Mouse (Mus musculus) brain, embryonic 14.5 days (tissue): ENCODE results near the gene Srprb. TPM values are rescaled to one million over a fixed set of nuclear protein-coding genes. Genes with fewer than 3 reads are reported as not detected.
A peak's percentile ranks its signal among the peaks of the same experiment; 100 is the strongest.

Experiments used
- DNase-seq: peaks from one replicate; pipeline ENCODE4 v3.0.0-alpha.2; 2011; ENCODE audit warnings: low read depth
- CTCF ChIP-seq: fragments of 200-500 bp; IDR thresholded peaks from 2 replicates; pipeline ENCODE4 v1.5.1; 2012; ENCODE audit warnings: inconsistent platforms, mild to moderate bottlenecking, moderate library complexity, borderline replicate concordance; ENCODE audit not compliant: insufficient read depth, insufficient read length; ENCODE audit errors: extremely low read depth
- POLR2A ChIP-seq: fragments of 200-500 bp; IDR thresholded peaks from 2 replicates; pipeline ENCODE4 v1.6.1; 2012; ENCODE audit warnings: mild to moderate bottlenecking, inconsistent platforms, borderline replicate concordance; ENCODE audit not compliant: poor library complexity, insufficient read depth, insufficient read length, severe bottlenecking; ENCODE audit errors: extremely low read depth
- polyA plus RNA-seq: library from polyadenylated mRNA; depleted of rRNA; stranded (reverse); fragments of >200 nt; gene quantifications from 2 replicates; pipeline ENCODE4 v1.2.3, GENCODE M21; 2012; rRNA removed

Srprb gene
- polyA plus RNA-seq, 1 experiment = 58.0 TPM

DNA sequence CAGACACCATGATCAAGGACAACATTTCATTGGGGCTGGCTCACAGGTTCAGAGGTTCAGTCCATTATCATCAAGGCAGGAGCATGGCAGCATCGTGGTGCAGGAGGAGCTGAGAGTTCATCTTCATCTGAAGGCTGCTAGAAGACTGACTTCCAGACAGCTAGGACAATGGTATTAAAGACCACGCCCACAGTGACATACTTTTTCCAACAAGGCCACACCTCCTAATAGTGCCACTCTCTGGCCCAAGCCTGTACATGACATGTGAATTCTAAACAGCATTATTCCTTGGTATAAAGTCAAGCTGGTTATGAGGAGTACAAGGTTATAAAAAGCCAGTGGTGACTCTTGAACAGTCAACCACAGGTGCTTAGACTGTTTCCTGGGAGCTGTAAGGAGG, 47.4 kb downstream of the Srprb start:
- TF ChIP-seq POLR2A (no peak), CTCF (no peak)
- DNase-seq = no peak

DNA sequence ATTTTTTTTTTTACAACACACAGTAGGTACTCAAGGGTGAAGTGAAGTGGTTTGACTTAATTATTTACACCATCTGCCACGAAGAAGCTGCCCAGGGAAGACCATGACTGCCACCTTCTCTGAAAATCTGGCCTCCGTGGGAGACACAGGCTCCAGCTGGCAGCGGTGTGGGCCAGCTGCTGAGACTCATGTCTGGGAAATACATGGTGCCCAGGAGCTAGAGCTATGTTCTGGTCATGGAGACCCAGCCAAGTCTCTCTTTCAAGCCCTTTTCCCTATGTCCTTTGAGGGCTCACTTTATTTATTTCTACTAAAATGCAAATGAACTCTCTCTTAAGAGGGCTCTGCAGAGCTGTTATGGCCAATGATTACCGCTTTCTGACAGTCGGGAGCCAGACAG, 48.7 kb downstream of the Srprb start:
- DNase-seq = peak; percentile 65

DNA sequence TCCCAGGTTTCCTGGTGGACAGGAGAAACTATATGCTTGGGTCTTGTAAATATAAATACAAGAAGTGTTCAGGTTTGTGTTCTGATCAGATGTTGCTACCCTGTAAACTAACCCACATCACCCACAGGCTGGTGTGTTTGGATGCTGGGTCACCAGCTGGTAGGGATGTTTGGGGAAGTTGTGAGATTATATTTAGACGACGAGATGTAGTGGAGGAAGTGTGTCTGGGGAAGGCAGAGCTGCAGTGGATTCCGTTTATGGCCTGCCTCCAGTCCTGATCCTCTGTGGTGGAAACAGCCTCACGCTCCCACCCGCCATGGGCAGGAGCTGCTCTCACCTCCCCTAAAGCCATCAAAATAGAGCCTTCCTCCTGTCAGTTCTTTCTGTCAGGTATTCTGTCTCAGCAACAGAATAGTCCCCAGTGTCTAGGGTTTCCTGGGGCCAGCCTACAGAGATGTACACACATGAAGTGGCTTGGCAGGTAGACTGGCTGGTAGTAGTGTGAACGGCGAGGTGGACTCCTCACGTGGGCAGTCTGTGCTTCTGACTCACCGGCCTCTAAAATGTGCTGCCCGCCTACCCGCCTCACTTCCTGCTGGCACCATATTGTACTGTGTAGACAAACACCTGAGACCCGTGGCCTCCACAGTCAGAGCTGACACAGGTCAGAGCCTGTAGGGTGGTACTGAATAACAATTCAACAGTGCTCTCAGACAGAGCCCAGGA, 52.7 kb downstream of the Srprb start:
- TF ChIP-seq POLR2A = no peak
- TF ChIP-seq CTCF = no peak
- DNase-seq = no peak

More for the DNA sequence above, 48.7 kb downstream of the Srprb start:
- TF ChIP-seq CTCF (no peak), POLR2A (no peak)

DNA sequence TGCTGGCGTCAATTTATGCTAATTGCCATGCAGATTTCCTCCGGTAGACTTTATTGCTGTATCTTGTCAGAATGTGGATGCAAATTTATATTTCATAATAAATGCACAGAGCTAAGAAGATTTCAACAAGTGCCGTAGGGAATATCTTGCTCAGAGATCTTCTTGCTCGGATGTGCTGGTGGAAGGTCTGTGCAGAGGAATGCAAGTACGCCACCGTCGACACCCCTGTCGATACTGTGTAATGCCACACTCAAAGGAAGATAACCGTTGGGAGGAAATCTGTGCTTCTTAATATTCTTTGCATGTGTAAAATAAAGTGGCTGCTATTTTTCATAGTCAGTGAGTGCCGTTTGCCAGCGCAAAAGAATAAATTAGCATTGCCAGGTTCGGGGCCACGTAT, 54.8 kb downstream of the Srprb start:
- no peak for DNase-seq
- no peak for TF ChIP-seq POLR2A
- no peak for TF ChIP-seq CTCF

DNA sequence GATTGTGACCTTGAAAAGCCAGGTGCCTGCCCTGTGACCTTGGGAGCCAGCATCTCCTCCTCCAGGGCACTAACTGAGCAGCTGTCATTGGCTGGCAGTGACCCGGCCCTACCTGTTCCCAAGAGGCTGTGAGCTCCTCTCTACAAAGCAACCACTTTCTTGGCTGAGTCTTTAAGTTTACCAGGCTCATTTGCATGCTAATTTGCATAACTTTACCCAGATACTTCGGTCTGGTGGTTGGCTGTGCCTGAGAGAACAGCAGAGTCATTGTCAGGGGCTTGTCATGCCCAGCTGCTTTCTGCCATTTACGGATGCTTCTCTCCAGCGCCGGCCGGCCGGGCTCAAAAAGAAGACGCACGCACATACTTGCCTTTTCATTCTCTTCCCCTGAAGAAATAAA, 55.2 kb downstream of the Srprb start:
- TF ChIP-seq POLR2A (no peak), CTCF (no peak)
- peak; percentile 94 for DNase-seq

DNA sequence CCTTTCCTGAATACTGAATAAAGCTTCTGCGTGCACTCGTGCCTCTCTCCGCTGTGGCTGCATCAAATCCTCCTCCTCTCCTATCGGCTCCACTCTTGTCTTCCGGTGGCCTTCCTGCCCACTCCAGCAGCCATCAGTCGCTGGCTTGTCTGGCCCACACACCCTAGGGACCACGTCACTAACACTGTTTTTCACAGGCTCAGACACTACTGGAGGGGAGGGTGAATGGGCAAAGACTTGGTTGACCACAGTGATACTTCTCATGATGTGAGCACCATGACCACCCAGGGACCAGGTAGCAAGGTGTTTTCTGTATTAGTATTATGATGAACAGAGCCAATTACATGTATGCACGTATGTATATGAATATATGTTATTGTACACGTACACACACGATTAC, 55.7 kb downstream of the Srprb start:
- DNase-seq = no peak
- no peak for TF ChIP-seq POLR2A
- no peak for TF ChIP-seq CTCF

DNA sequence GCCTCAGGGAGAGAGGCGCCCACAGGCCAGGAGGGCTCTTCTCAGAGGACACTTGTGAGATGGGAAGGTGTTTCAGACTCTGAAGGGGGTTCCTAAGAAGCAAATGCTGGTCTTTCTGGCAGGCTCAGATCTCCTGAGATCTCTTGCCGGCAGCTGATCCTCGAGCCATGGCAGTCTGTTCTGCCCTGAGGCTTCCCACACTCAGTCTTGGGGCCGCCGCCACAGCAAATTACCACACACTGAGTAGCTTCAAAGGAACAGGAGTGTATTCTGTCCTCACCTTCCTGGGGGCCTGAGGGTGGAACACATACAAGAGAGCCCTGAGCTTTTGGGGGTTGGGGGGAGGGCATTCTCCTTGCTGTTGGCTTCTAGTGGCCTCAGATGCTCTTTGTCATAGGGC, 56.6 kb downstream of the Srprb start:
- DNase-seq = peak; percentile 54

DNA sequence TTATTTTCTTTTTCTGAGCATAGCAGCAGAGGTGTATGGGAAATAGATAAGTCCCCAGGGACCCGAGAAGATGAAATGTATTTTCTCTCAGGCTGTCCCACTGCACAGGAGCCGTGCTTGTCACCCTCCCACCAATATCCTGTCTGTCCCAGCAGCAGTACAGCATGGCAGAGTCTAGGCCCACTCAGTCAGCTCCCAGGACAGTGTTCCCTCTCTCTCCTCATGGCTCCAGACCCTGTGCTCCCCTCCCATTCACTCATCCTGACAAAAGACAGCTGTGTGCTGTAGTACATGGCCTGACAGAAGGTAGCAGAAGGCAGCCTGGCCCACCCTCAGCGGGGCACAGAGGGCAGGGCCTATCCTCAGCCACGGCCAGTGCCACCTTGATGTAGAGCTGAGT, 58.1 kb downstream of the Srprb start:
- DNase-seq = no peak
- no peak for TF ChIP-seq CTCF
- no peak for TF ChIP-seq POLR2A

More for the DNA sequence above, 56.6 kb downstream of the Srprb start:
- no peak for TF ChIP-seq CTCF
- no peak for TF ChIP-seq POLR2A

DNA sequence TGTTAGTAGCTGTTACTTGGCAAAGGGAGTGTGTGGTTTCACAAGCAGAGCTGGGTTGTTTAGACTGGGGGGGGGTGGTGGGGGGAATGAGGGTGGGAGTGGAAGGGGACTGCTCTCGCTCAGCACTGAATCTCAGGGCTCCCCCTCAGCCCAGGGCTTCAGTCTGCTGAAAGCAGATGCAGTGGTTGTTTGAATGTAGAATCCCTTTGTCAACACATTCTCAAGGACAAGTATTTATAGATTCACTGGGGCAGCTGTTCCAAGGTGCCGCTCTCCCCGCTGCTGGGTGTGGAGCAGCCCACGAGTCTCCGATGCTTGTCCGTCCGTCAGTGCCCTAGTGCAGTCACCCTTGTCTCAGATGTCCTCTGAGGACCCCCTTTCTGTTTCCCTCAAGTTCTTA, 60.7 kb downstream of the Srprb start:
- TF ChIP-seq CTCF (no peak), POLR2A (no peak)
- DNase-seq = no peak

DNA sequence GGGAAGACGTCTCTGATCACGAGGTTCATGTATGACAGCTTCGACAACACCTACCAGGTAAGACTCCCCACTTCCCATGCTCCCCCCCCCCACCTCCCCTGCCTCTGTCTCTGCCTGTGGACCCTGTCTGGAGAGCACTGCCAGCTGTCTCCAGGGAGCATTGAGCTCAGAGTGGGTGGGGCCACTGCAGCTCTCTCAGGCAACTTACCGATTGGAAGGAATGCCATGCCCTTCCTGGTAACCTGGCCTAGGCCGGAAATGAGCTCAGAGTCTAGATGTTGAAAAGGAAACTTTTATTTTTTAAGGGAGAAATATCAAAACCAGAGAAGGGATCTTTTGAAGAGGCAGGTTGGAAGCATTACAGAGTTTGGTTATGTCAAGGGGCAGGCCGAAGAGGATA, 61.6 kb downstream of the Srprb start:
- no peak for TF ChIP-seq POLR2A
- TF ChIP-seq CTCF = no peak
- DNase-seq = no peak

DNA sequence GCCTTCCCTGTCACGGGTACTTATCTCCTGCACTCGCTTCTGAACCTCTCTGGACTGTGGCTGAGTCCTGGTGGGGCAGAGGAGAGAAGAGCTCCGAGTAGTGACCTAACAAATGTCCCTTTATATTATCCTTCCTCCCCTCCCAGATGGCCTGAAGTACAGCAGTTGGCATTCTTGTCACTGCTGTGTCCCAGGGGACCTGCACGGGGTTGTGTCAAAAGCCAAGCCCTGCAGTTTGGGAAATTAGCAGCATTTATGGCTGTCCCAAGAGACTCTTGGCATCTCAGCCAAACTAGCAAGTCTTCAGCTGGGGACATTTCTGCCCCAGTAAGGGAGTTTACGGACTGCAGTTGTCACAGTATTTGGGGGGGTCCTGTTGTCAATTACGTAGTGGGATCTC, 62.5 kb downstream of the Srprb start:
- TF ChIP-seq CTCF (no peak), POLR2A (no peak)
- no peak for DNase-seq

Other genes with a start within 250 kb of the Srprb start
- 1.2 and 1.9 TPM in 2 replicates for gene Slco2a1, start 213.4 kb downstream of the Srprb start, polyA plus RNA-seq
- gene Rab6b, start 90.3 kb downstream of the Srprb start, polyA plus RNA-seq = 54.5 and 125 TPM in 2 replicates
- gene Gm20425, start 28.2 kb upstream of the Srprb start, polyA plus RNA-seq = not detected in 2 replicates
- 10.2 and 19.0 TPM in 2 replicates for gene Trf, start 28.3 kb upstream of the Srprb start, polyA plus RNA-seq
- gene 1300017J02Rik, start 102.9 kb upstream of the Srprb start, polyA plus RNA-seq = 0.22 and 0.47 TPM in 2 replicates
- gene Topbp1, start 103.1 kb upstream of the Srprb start, polyA plus RNA-seq = 32.9 and 35.1 TPM in 2 replicates
- 56.8 and 85.3 TPM in 2 replicates for gene Cdv3, start 163.7 kb upstream of the Srprb start, polyA plus RNA-seq